Mouse (Mus musculus) hindbrain, embryonic 15.5 days (tissue): ENCODE measurements around the gene Unc119. TPM values are rescaled to one million over a fixed set of nuclear protein-coding genes. Genes with fewer than 3 reads are reported as not detected.

Source experiments
- polyA plus RNA-seq: library from polyadenylated mRNA; unstranded; fragments of >200 nt; fragmentation: Nextera tagmentation; extraction: Ambion mirVana; gene quantifications from 2 replicates; pipeline ENCODE4 v1.2.1, GENCODE M21; 2015

The Unc119 gene
- polyA plus RNA-seq, 1 experiment from 2014 or later: 94.3 TPM

Other genes starting within 250 kb of the Unc119 start
- gene Fam222b, start 248.8 kb upstream of the Unc119 start, polyA plus RNA-seq: 24.0 and 33.3 TPM in 2 replicates
- 98.7 and 102 TPM in 2 replicates for gene Traf4, start 177.9 kb upstream of the Unc119 start, polyA plus RNA-seq
- 7.5 and 8.5 TPM in 2 replicates for gene Nek8, start 166.8 kb upstream of the Unc119 start, polyA plus RNA-seq
- gene Tlcd1, start 166.8 kb upstream of the Unc119 start, polyA plus RNA-seq: 12.8 and 13.2 TPM in 2 replicates
- 743 and 824 TPM in 2 replicates for gene Rpl23a, start 159.9 kb upstream of the Unc119 start, polyA plus RNA-seq
- gene Rab34, start 155.1 kb upstream of the Unc119 start, polyA plus RNA-seq: 58.0 and 65.7 TPM in 2 replicates
- 3.1 and 3.2 TPM in 2 replicates for gene Proca1, start 150.1 kb upstream of the Unc119 start, polyA plus RNA-seq
- 91.6 and 92.1 TPM in 2 replicates for gene Sdf2, start 97.7 kb upstream of the Unc119 start, polyA plus RNA-seq
- 24.8 and 27.4 TPM in 2 replicates for gene Supt6, start 97.5 kb upstream of the Unc119 start, polyA plus RNA-seq
- 50.9 and 65.0 TPM in 2 replicates for gene 2610507B11Rik, start 81.7 kb upstream of the Unc119 start, polyA plus RNA-seq
- gene BC030499, start 52.6 kb upstream of the Unc119 start, polyA plus RNA-seq: 0.26 and 0.32 TPM in 2 replicates
- 9.7 and 14.0 TPM in 2 replicates for gene Spag5, start 42.0 kb upstream of the Unc119 start, polyA plus RNA-seq
- gene Aldoc, start 20.5 kb upstream of the Unc119 start, polyA plus RNA-seq: 318 and 319 TPM in 2 replicates
- gene Pigs, start 15.1 kb upstream of the Unc119 start, polyA plus RNA-seq: 84.6 and 92.9 TPM in 2 replicates
- gene Foxn1, start 43.1 kb downstream of the Unc119 start, polyA plus RNA-seq: not detected in 2 replicates
- gene Slc13a2, start 78.7 kb downstream of the Unc119 start, polyA plus RNA-seq: not detected in 2 replicates
- 26.0 and 28.4 TPM in 2 replicates for gene Slc46a1, start 122.2 kb downstream of the Unc119 start, polyA plus RNA-seq
- gene Sarm1, start 154.3 kb downstream of the Unc119 start, polyA plus RNA-seq: 47.3 and 53.2 TPM in 2 replicates
- gene Vtn, start 155.6 kb downstream of the Unc119 start, polyA plus RNA-seq: 157 and 165 TPM in 2 replicates
- gene Sebox, start 160.0 kb downstream of the Unc119 start, polyA plus RNA-seq: 0.12 and 0.14 TPM in 2 replicates
- 88.0 and 91.8 TPM in 2 replicates for gene Tmem199, start 168.7 kb downstream of the Unc119 start, polyA plus RNA-seq
- gene Poldip2, start 168.7 kb downstream of the Unc119 start, polyA plus RNA-seq: 181 and 189 TPM in 2 replicates
- gene Tnfaip1, start 192.8 kb downstream of the Unc119 start, polyA plus RNA-seq: 63.0 and 64.6 TPM in 2 replicates
- gene Ift20, start 192.9 kb downstream of the Unc119 start, polyA plus RNA-seq: 121 and 125 TPM in 2 replicates
- gene Tmem97, start 207.3 kb downstream of the Unc119 start, polyA plus RNA-seq: 44.5 and 45.7 TPM in 2 replicates